Mouse (Mus musculus) myocyte (in vitro differentiated cells): ENCODE measurements around the gene Muc20. TPM values are rescaled to one million over a fixed set of nuclear protein-coding genes. Genes with fewer than 3 reads are reported as not detected.

Experiments
- H3K27me3 ChIP-seq: one replicate; pipeline ENCODE4 v1.6.1; 2011; ENCODE audit not compliant: control insufficient read depth, insufficient read depth, insufficient read length
- H3K36me3 ChIP-seq: one replicate; pipeline ENCODE4 v1.6.1; 2011; ENCODE audit not compliant: control insufficient read depth, insufficient read depth
- H3K4me2 ChIP-seq: one replicate; pipeline ENCODE4 v1.6.1; 2011; ENCODE audit warnings: low read depth, control low read depth
- H3K4me3 ChIP-seq: one replicate; pipeline ENCODE4 v1.5.1; 2011; ENCODE audit warnings: mild to moderate bottlenecking, control low read depth, moderate library complexity
- H3K79me2 ChIP-seq: one replicate; pipeline ENCODE4 v1.6.1; 2011; ENCODE audit not compliant: control insufficient read depth, insufficient read depth
- H3ac ChIP-seq: one replicate; pipeline ENCODE4 v1.6.1; 2011; ENCODE audit not compliant: control insufficient read depth, insufficient read length
- CEBPB ChIP-seq: IDR thresholded peaks from 2 replicates; pipeline ENCODE4 v1.6.1; 2011; ENCODE audit warnings: mild to moderate bottlenecking, moderate library complexity; ENCODE audit not compliant: poor library complexity, insufficient read depth, severe bottlenecking
- E2F4 ChIP-seq: IDR thresholded peaks from one replicate; pipeline ENCODE4 v1.6.1; 2011; ENCODE audit warnings: mild to moderate bottlenecking, control low read depth, moderate library complexity; ENCODE audit not compliant: insufficient read depth
- MAX ChIP-seq: IDR thresholded peaks from one replicate; pipeline ENCODE4 v1.6.1; 2011; ENCODE audit warnings: low read depth, mild to moderate bottlenecking, control low read depth
- MYOD1 ChIP-seq, 3 experiments: IDR thresholded peaks; one replicate each; pipeline ENCODE4 v1.6.1; 2011; ENCODE audit warnings: control low read depth in 2 of 3, low read depth in 2 of 3, mild to moderate bottlenecking in 2 of 3, moderate library complexity in 1 of 3; ENCODE audit not compliant: insufficient read length in 2 of 3, control insufficient read depth in 1 of 3
- MYOG ChIP-seq, 3 experiments: IDR thresholded peaks; one replicate each; pipeline ENCODE4 v1.6.1; 2011; ENCODE audit warnings: control low read depth in 2 of 3, low read depth in 2 of 3, mild to moderate bottlenecking in 2 of 3; ENCODE audit not compliant: insufficient read length in 2 of 3, control insufficient read depth in 1 of 3, insufficient read depth in 1 of 3
- POLR2A ChIP-seq: IDR thresholded peaks from one replicate; pipeline ENCODE4 v1.6.1; 2011; ENCODE audit warnings: low read depth, mild to moderate bottlenecking, control low read depth, moderate library complexity; ENCODE audit not compliant: insufficient read length
- POLR2AphosphoS2 ChIP-seq: IDR thresholded peaks from one replicate; pipeline ENCODE4 v1.6.1; 2011; ENCODE audit warnings: low read depth, control low read depth; ENCODE audit not compliant: insufficient read length
- REST ChIP-seq: IDR thresholded peaks from one replicate; pipeline ENCODE4 v1.6.1; 2011; ENCODE audit warnings: mild to moderate bottlenecking, control low read depth, moderate library complexity; ENCODE audit not compliant: insufficient read depth, insufficient read length
- SRF ChIP-seq: IDR thresholded peaks from one replicate; pipeline ENCODE4 v1.6.1; 2011; ENCODE audit warnings: low read depth; ENCODE audit not compliant: control insufficient read depth, insufficient read length
- TCF12 ChIP-seq: IDR thresholded peaks from one replicate; pipeline ENCODE4 v1.6.1; 2011; ENCODE audit warnings: mild to moderate bottlenecking, control low read depth; ENCODE audit not compliant: poor library complexity, insufficient read depth, severe bottlenecking
- TCF3 ChIP-seq: IDR thresholded peaks from one replicate; pipeline ENCODE4 v1.6.1; 2011; ENCODE audit warnings: low read depth, control low read depth; ENCODE audit not compliant: insufficient read length
- USF1 ChIP-seq: IDR thresholded peaks from one replicate; pipeline ENCODE4 v1.6.1; 2011; ENCODE audit warnings: low read depth, mild to moderate bottlenecking, control low read depth, moderate library complexity
- polyA plus RNA-seq: library from polyadenylated mRNA; unstranded; fragments of >200 nt; fragmentation: generic; extraction: Trizol; gene quantifications from one replicate; pipeline ENCODE4 v1.2.1, GENCODE M21; 2012; ENCODE audit warnings: missing spikeins

The Muc20 gene
- polyA plus RNA-seq, 1 experiment = 0.01 TPM

DNA sequence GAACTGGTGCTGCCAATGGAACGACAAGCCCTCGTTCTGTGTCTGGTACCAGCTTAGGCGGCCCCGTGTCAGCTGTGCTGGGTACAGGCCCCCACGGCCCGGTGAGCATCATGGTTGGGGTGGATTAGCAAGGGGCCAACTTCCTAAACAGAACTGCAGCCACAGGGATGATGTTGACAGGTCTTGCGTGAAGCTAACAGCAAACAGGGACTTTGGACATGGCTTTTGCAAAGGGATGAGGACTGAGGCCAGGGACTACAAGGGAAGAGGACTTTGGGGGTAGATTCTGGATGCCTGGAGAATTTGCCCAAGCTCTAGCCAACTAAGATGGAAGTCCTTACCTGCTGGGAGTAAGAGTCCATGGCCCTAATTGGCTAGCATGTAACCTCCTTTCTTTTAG is 30.3 kb downstream of the Muc20 start:
- Histone ChIP-seq H3K36me3 (no peaks in the 10 kb centered on the region), H3K27me3 (no peaks in the 10 kb centered on the region), H3K4me3 (no peak overlapping the region), H3ac (no peak overlapping the region), H3K4me2 (no peak overlapping the region), H3K79me2 (no peaks in the 10 kb centered on the region)
- TF ChIP-seq MYOD1 (IDR thresholded peaks at IDR 0.05; ENCODE audit: control insufficient read depth in 1 of 3, insufficient read length in 2 of 3, low read depth in 2 of 3) (no peak), TCF12 (no peak), MYOG (IDR thresholded peaks at IDR 0.05; ENCODE audit: control insufficient read depth in 1 of 3, insufficient read depth in 1 of 3, insufficient read length in 2 of 3, low read depth in 2 of 3) (no peak), TCF3 (no peak), MAX (no peak), USF1 (no peak), POLR2A (no peak), SRF (no peak), CEBPB (no peak), REST (no peak)

GRCm38 (mm10) chr16:32764961-32765360 is 32.3 kb downstream of the Muc20 start:
- TF ChIP-seq MAX (no peak), REST (no peak), TCF12 (no peak), TCF3 (no peak), MYOD1 (IDR thresholded peaks at IDR 0.05; ENCODE audit: control insufficient read depth in 1 of 3, insufficient read length in 2 of 3, low read depth in 2 of 3) (no peak), USF1 (no peak), CEBPB (no peak), SRF (no peak), E2F4 (no peak)
- Histone ChIP-seq H3K36me3 (no peaks in the 10 kb centered on the region), H3K4me3 (no peak overlapping the region), H3ac (no peak overlapping the region), H3K27me3 (no peaks in the 10 kb centered on the region), H3K4me2 (no peak overlapping the region), H3K79me2 (no peaks in the 10 kb centered on the region)

DNA sequence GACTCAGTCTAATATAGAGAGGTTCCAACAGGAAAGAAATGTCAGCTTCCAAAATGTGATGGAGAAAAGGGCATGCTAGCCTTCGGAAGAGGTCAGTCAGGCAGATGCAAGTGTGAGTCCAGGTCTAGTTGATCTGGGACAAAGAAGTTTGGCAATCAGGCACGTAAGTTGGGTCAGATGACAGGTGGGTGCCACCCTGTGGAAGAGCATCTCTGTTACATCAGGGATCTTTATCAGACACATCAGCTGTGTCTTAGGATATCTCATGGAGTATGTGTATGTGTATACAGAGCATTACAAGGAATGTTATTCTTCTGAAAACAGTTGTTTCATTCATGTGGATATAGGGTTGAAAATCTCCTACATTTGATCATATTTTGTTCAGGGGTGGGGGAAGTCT is 32.7 kb downstream of the Muc20 start:
- Histone ChIP-seq H3K79me2 (no peaks in the 10 kb centered on the region), H3K27me3 (no peaks in the 10 kb centered on the region), H3ac (no peak overlapping the region), H3K4me3 (no peak overlapping the region), H3K4me2 (no peak overlapping the region), H3K36me3 (no peaks in the 10 kb centered on the region)
- TF ChIP-seq REST (no peak), POLR2A (no peak), MAX (no peak), USF1 (no peak), TCF12 (no peak), CEBPB (no peak), MYOD1 (IDR thresholded peaks at IDR 0.05; ENCODE audit: control insufficient read depth in 1 of 3, insufficient read length in 2 of 3, low read depth in 2 of 3) (no peak), SRF (no peak), E2F4 (no peak), POLR2AphosphoS2 (no peak), MYOG (IDR thresholded peaks at IDR 0.05; ENCODE audit: control insufficient read depth in 1 of 3, insufficient read depth in 1 of 3, insufficient read length in 2 of 3, low read depth in 2 of 3) (no peak), TCF3 (no peak)

GRCm38 (mm10) chr16:32750242-32751127 is 46.8 kb downstream of the Muc20 start:
- Histone ChIP-seq H3K79me2 (no peaks in the 10 kb centered on the region), H3K4me2 (no peak overlapping the region), H3K27me3 (no peaks in the 10 kb centered on the region), H3ac (no peak overlapping the region), H3K36me3 (no peaks in the 10 kb centered on the region), H3K4me3 (no peak overlapping the region)
- TF ChIP-seq USF1 (peak; percentile 26), CEBPB (no peak), POLR2A (no peak), E2F4 (no peak)

DNA sequence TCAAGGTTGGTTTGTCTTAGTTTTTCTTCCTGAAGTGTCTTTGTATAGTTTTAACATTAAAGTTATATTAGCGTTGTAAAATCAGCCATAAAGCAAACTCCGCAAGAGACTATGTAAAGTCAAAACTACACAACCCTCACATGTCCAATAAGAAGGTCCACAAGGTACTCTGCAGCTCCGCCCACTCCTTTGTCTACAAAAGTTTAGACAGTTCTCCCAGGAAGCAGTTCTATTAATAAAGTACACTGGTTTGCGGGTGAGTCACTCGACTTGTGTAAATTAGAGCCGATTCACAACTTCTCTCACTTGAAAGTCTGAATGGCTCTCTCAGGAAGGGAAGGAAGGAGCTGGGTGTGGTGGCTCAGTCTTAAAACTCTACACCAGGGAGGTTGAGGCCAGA is 51.4 kb downstream of the Muc20 start:
- H3K4me2 ChIP-seq = no peak overlapping the region
- no peaks in the 10 kb centered on the region for H3K27me3 ChIP-seq
- TF ChIP-seq TCF3 (no peak), POLR2A (no peak), CEBPB (no peak), SRF (no peak), MYOG (IDR thresholded peaks at IDR 0.05; ENCODE audit: control insufficient read depth in 1 of 3, insufficient read depth in 1 of 3, insufficient read length in 2 of 3, low read depth in 2 of 3) (no peak), E2F4 (no peak), POLR2AphosphoS2 (no peak), REST (no peak), MAX (no peak), MYOD1 (IDR thresholded peaks at IDR 0.05; ENCODE audit: control insufficient read depth in 1 of 3, insufficient read length in 2 of 3, low read depth in 2 of 3) (no peak), USF1 (no peak), TCF12 (no peak)
- H3ac ChIP-seq = no peak overlapping the region
- H3K4me3 ChIP-seq = no peak overlapping the region
- no peaks in the 10 kb centered on the region for H3K79me2 ChIP-seq
- no peaks in the 10 kb centered on the region for H3K36me3 ChIP-seq
